Mouse (Mus musculus) kidney, adult 2 months (tissue): ENCODE results near the gene Pxn. TPM values are rescaled to one million over a fixed set of nuclear protein-coding genes. Genes with fewer than 3 reads are reported as not detected.

ENCODE experiments used
- DNase-seq: peaks from one replicate; pipeline ENCODE4 v3.0.0; 2021
- H3K27ac ChIP-seq: fragments of 200-500 bp; 2 replicates; pipeline ENCODE4 v1.5.1; 2012; ENCODE audit warnings: low read depth, low read length, control low read depth, inconsistent platforms; ENCODE audit not compliant: insufficient read depth
- H3K27me3 ChIP-seq: fragments of 200-500 bp; replicated peaks from 2 replicates; pipeline ENCODE4 v1.6.1; 2012; ENCODE audit warnings: mild to moderate bottlenecking, moderate library complexity, low read length, inconsistent platforms; ENCODE audit not compliant: control insufficient read depth, insufficient read depth
- H3K36me3 ChIP-seq: fragments of 200-500 bp; 2 replicates; pipeline ENCODE4 v1.6.1; 2012; ENCODE audit warnings: mild to moderate bottlenecking, moderate library complexity, low read length, inconsistent platforms; ENCODE audit not compliant: control insufficient read depth, insufficient read depth
- H3K4me1 ChIP-seq: fragments of 200-500 bp; 2 replicates; pipeline ENCODE4 v1.6.1; 2011; ENCODE audit warnings: low read length; ENCODE audit not compliant: control insufficient read depth, insufficient read depth
- H3K4me3 ChIP-seq: fragments of 200-500 bp; 2 replicates; pipeline ENCODE4 v1.5.1; 2011; ENCODE audit warnings: mild to moderate bottlenecking, low read depth, low read length, control low read depth; ENCODE audit not compliant: insufficient read depth
- CTCF ChIP-seq: fragments of 200-500 bp; conservative IDR thresholded peaks from 2 replicates; pipeline ENCODE4 v1.5.1; 2011; ENCODE audit warnings: low read depth, mild to moderate bottlenecking, control low read depth, low read length, moderate library complexity, mixed read lengths; ENCODE audit not compliant: insufficient read depth, insufficient read length
- POLR2A ChIP-seq: fragments of 200-500 bp; IDR thresholded peaks from one replicate; pipeline ENCODE4 v1.6.1; 2011; ENCODE audit warnings: low read depth, low read length, control low read depth
- WGBS: fragments of 180-500 bp; shearing (Covaris S2); methylation state at CpG from one replicate; pipeline ENCODE4 v1.1.7; 2018; 5-methylcytosine and 5-hydroxymethylcytosine counted together
- polyA plus RNA-seq: library from polyadenylated mRNA; depleted of rRNA; stranded (reverse); fragments of >200 nt; gene quantifications from 2 replicates; pipeline ENCODE4 v1.2.3, GENCODE M21; 2012

Pxn gene
- polyA plus RNA-seq, 1 experiment = 101 TPM

GRCm38 (mm10) chr5:115534290-115534731, 27.8 kb downstream of the Pxn start:
- peak overlapping the region; percentile 46 for H3K27ac ChIP-seq
- H3K4me3 ChIP-seq = no peak overlapping the region
- H3K27me3 ChIP-seq = no peaks in the 10 kb centered on the region
- H3K36me3 ChIP-seq = no peaks in the 10 kb centered on the region
- WGBS = 17% methylated on average over 16 of the region's 16 CpGs
- peaks cover 74% of the 10 kb centered on the region for H3K4me1 ChIP-seq
- TF ChIP-seq CTCF = no peak
- no peak for TF ChIP-seq POLR2A
- peak; percentile 83 for DNase-seq

DNA sequence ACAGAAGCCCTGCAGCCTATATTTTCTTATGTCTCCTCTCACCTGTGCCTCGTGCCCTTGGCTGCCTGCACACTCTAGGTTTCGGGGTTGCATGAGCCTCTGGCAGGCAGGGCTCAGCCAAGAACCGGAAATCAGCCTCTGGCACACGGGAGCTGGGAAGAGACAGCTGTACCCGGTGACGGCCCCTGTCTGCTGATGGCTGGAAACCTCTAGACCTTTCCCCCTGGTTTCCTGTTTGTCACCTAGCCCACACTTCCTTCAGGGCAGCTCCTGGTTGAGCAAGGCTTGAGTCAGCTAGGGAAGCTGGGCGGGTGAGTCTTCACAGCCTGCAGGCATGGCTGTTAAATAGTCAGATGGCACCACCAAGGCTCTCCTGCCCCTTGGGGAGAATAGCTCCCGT, 28.4 kb downstream of the Pxn start:
- peak; percentile 71 for DNase-seq
- H3K36me3 ChIP-seq = no peaks in the 10 kb centered on the region
- peak overlapping the region; percentile 43; the same call in 1 of the 2 replicates for H3K27ac ChIP-seq
- H3K4me1 ChIP-seq = peaks cover 70% of the 10 kb centered on the region
- TF ChIP-seq POLR2A = no peak
- no peaks in the 10 kb centered on the region for H3K27me3 ChIP-seq
- WGBS = 11% methylated on average over 8 of the region's 8 CpGs
- no peak overlapping the region for H3K4me3 ChIP-seq

GRCm38 (mm10) chr5:115535635-115536034, 29.2 kb downstream of the Pxn start:
- Histone ChIP-seq H3K36me3 (no peaks in the 10 kb centered on the region), H3K27ac (peak overlapping the region; percentile 43; the same call in 1 of the 2 replicates), H3K27me3 (no peaks in the 10 kb centered on the region), H3K4me1 (peaks cover 66% of the 10 kb centered on the region), H3K4me3 (no peak overlapping the region)
- TF ChIP-seq CTCF (no peak), POLR2A (no peak)
- 43% methylated on average over 7 of the region's 7 CpGs for WGBS
- no peak for DNase-seq

DNA sequence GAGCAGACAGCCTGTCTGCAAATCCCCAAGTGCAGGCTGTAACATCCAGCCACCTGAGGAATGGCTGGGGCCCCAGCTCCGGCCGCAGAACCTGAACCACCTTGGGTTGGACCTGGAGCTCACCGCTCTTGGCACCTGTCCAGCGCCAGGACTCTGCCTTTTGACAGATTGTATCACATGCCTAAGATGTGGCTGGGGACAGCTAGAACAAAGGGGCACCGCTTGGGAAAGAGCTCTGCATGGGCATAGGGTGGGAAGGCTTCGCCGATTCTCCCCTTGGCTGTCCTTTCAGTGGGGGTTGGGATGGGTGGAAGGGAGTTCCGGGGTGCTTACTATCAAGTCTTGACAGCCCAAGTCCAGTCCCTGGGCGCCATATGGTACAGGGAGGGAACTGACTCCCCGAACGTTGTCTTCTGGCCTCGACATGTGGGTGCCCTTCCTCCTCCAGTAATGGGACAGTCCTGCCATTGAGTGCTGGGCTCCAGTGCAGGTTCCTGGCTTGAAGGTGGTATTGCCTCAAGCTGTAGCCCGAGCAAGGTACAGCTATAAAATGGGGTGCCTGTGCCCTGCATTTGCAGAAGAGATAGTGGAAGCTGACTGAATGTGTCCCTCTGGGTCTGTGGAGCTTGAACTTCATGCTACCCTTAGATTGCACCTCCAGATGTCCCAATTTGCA, 31.7 kb downstream of the Pxn start:
- Histone ChIP-seq H3K27me3 (no peaks in the 10 kb centered on the region), H3K36me3 (no peaks in the 10 kb centered on the region), H3K4me3 (no peak overlapping the region), H3K27ac (peak overlapping the region; percentile 1; the same call in 1 of the 2 replicates), H3K4me1 (peaks cover 60% of the 10 kb centered on the region)
- WGBS = 29% methylated on average over 13 of the region's 13 CpGs
- no peak for TF ChIP-seq POLR2A
- no peak for TF ChIP-seq CTCF
- peak; percentile 78 for DNase-seq

- DNase-seq = peak; percentile 95
These were observed 32.2 kb downstream of the Pxn start for GRCm38 (mm10) chr5:115538693-115539043.

GRCm38 (mm10) chr5:115542635-115543384, 36.3 kb downstream of the Pxn start:
- 12% methylated on average over 19 of the region's 19 CpGs for WGBS
- Histone ChIP-seq H3K36me3 (peaks cover 12% of the 10 kb centered on the region; the same call in 1 of the 2 replicates), H3K4me1 (peaks cover 36% of the 10 kb centered on the region), H3K27ac (peak overlapping the region; percentile 81), H3K27me3 (no peaks in the 10 kb centered on the region), H3K4me3 (0 out of 2 replicates have a peak overlapping the region, but pooled peaks have one; percentile 1)
- TF ChIP-seq POLR2A (no peak), CTCF (no peak)
- DNase-seq = no peak

More at GRCm38 (mm10) chr5:115538693-115539043, 32.2 kb downstream of the Pxn start:
- no peaks in the 10 kb centered on the region for H3K36me3 ChIP-seq
- no peaks in the 10 kb centered on the region for H3K27me3 ChIP-seq
- H3K27ac ChIP-seq = peak overlapping the region; percentile 1; the same call in 1 of the 2 replicates
- H3K4me3 ChIP-seq = no peak overlapping the region
- H3K4me1 ChIP-seq = peaks cover 60% of the 10 kb centered on the region
- WGBS = 2% methylated on average over 12 of the region's 12 CpGs
- no peak for TF ChIP-seq POLR2A
- TF ChIP-seq CTCF = peak; percentile 95
